Mouse (Mus musculus): Measurements from ENCODE around the gene Angptl3. TPM values are rescaled to one million over a fixed set of nuclear protein-coding genes. Genes with fewer than 3 reads are reported as not detected.
A peak's percentile ranks its signal among the peaks of the same experiment; 100 is the strongest.

Gene Angptl3
- polyA plus RNA-seq, 1 experiment from 2014 or later = 9.2 TPM

DNA sequence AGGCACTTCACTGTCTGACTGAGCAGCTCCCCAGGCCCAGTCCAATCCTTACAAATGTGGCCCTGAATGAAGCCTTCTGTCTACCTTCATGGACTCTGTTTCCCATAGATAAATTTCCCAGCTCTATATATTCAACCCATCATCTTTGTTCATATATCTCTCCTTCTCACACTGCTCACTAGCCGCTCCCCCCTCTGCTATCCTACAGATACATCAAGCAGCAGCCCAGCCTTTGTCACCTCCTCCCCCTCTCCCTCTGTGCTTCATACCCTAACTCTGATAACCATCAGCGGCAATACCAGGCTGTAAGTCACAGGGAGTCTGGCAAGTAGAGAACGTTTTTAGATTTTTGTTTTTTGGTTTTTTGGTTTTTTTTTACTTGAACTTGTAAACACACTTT is 14.1 kb downstream of the Angptl3 start:
- Histone ChIP-seq H3K9ac (ENCODE audit: low read length) (no peak overlapping the region), H3K9me3 (replicated peaks; ENCODE audit: control insufficient read depth, low read length) (no peaks in the 10 kb centered on the region), H3K4me1 (ENCODE audit: control insufficient read depth, insufficient read depth, low read length) (no peaks in the 10 kb centered on the region), H3K4me3 (replicated peaks; ENCODE audit: low read length) (no peak overlapping the region), H3K27me3 (ENCODE audit: control insufficient read depth, insufficient read depth, low read length) (no peaks in the 10 kb centered on the region), H3K36me3 (ENCODE audit: control insufficient read depth, insufficient read depth, low read length) (peaks cover 8% of the 10 kb centered on the region; the same call in 1 of the 2 replicates), H3K4me2 (ENCODE audit: low read depth, low read length) (no peak overlapping the region), H3K27ac (ENCODE audit: low read length) (no peak overlapping the region)
- 78% methylated on average over 3 of the region's 3 CpGs for WGBS
- no peak for ATAC-seq (ENCODE audit: insufficient read depth, low FRiP score)

DNA sequence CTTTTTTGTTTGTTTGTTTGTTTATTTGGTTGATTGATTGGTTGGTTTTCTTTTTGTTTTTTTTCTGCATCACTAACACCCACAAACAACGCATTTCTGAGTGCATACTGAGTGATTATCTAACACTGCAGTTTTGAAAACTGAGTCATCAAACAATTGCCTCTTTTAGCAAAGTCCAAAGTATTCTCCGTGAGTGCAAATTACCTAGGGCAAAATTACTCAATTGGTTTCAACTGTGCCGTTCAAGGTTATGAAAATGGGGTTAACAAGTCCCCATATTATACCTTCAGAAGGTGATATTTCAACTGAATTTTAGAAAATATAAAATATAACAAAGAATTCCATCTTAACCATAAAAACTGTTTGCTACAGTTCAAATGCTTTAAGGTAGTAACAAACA is 15.7 kb downstream of the Angptl3 start:
- no peak for ATAC-seq (ENCODE audit: insufficient read depth, low FRiP score)
- no peaks in the 10 kb centered on the region for H3K27me3 ChIP-seq (ENCODE audit: control insufficient read depth, insufficient read depth, low read length)
- no peak overlapping the region for H3K4me2 ChIP-seq (ENCODE audit: low read depth, low read length)
- WGBS = 75% methylated on average over 3 of the region's 3 CpGs
- no peak overlapping the region for H3K4me3 ChIP-seq (replicated peaks; ENCODE audit: low read length)
- H3K36me3 ChIP-seq (ENCODE audit: control insufficient read depth, insufficient read depth, low read length) = peaks cover 8% of the 10 kb centered on the region; the same call in 1 of the 2 replicates
- no peaks in the 10 kb centered on the region for H3K9me3 ChIP-seq (replicated peaks; ENCODE audit: control insufficient read depth, low read length)
- no peak overlapping the region for H3K27ac ChIP-seq (ENCODE audit: low read length)
- H3K9ac ChIP-seq (ENCODE audit: low read length) = no peak overlapping the region
- no peaks in the 10 kb centered on the region for H3K4me1 ChIP-seq (ENCODE audit: control insufficient read depth, insufficient read depth, low read length)

DNA sequence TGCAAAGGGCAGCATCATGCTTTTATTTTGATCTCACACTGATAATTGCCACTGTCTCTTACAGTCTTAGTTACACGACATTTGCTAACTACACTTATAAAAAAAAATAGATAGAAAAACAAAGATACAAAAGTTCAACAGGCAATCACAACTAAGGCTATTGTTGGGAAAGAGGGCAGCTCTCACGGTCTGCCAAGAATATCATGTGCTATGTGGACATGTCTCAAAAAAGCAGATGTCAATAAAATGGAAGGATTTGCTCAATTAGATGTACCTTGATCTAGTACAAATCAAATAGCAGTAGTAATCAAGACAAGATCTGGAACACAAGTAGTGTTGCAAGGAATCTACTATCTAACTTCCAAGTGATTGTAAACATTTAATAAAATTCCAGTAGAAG is 17.8 kb downstream of the Angptl3 start:
- ATAC-seq (ENCODE audit: insufficient read depth, low FRiP score) = no peak
- no peak overlapping the region for H3K9ac ChIP-seq (ENCODE audit: low read length)
- no peak overlapping the region for H3K4me3 ChIP-seq (replicated peaks; ENCODE audit: low read length)
- WGBS = 90% methylated on average over 2 of the region's 2 CpGs
- no peaks in the 10 kb centered on the region for H3K9me3 ChIP-seq (replicated peaks; ENCODE audit: control insufficient read depth, low read length)
- H3K36me3 ChIP-seq (ENCODE audit: control insufficient read depth, insufficient read depth, low read length) = no peaks in the 10 kb centered on the region
- H3K27ac ChIP-seq (ENCODE audit: low read length) = no peak overlapping the region
- H3K27me3 ChIP-seq (ENCODE audit: control insufficient read depth, insufficient read depth, low read length) = no peaks in the 10 kb centered on the region
- H3K4me1 ChIP-seq (ENCODE audit: control insufficient read depth, insufficient read depth, low read length) = no peaks in the 10 kb centered on the region
- H3K4me2 ChIP-seq (ENCODE audit: low read depth, low read length) = no peak overlapping the region

DNA sequence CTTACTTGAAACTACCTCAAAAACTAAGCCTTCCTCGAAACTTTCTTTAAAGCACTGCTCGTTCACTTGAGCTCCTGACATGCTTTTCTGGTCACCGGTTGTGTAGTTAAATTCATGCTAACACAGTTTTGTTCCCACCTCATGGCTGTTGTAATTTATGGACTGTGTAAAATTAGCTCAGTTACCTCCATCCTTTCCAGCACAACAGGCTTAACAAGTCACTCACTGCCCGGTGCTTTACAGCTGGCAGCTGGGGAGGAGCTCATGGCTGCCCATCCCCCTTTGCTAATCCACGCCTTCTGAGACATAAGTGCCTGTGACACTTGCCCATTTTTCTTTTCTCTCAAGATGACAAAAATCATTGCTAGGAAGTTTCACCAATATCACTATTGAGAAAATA is 33.8 kb downstream of the Angptl3 start:
- peaks cover 5% of the 10 kb centered on the region for H3K36me3 ChIP-seq (ENCODE audit: control insufficient read depth, insufficient read depth, low read length)
- peak overlapping the region; percentile 34; the same call in 1 of the 2 replicates for H3K27ac ChIP-seq (ENCODE audit: low read length)
- H3K4me1 ChIP-seq (ENCODE audit: control insufficient read depth, insufficient read depth, low read length) = no peaks in the 10 kb centered on the region
- H3K4me2 ChIP-seq (ENCODE audit: low read depth, low read length) = no peak overlapping the region
- no peak overlapping the region for H3K4me3 ChIP-seq (replicated peaks; ENCODE audit: low read length)
- no peaks in the 10 kb centered on the region for H3K9me3 ChIP-seq (replicated peaks; ENCODE audit: control insufficient read depth, low read length)
- no peak overlapping the region for H3K9ac ChIP-seq (ENCODE audit: low read length)
- peak; percentile 69; the same call in 1 of the 2 replicates for ATAC-seq (ENCODE audit: insufficient read depth, low FRiP score)
- whole genome bisulfite sequencing = 48% methylated on average over 5 of the region's 5 CpGs
- no peaks in the 10 kb centered on the region for H3K27me3 ChIP-seq (ENCODE audit: control insufficient read depth, insufficient read depth, low read length)

DNA sequence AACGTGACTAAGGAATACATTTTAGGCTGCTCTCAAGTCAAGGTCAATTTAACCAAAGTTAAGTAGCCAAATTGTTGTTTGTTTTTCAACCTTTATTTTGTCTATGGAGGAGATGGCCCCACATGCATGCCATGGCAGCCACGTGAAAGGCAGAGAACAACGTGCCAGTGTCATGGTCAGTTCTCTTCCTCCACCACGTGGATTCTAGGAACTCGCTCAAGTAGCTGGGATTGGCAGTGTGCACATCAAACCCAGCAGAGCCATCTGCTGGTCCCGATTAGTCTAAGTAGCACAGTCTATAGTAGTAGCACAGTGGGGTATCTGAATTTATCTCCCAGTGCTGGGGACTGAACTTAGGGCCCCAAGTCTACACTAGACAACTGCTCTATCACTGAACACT is 38.1 kb downstream of the Angptl3 start:
- no peaks in the 10 kb centered on the region for H3K9me3 ChIP-seq (replicated peaks; ENCODE audit: control insufficient read depth, low read length)
- 88% methylated on average over 6 of the region's 6 CpGs for WGBS

DNA sequence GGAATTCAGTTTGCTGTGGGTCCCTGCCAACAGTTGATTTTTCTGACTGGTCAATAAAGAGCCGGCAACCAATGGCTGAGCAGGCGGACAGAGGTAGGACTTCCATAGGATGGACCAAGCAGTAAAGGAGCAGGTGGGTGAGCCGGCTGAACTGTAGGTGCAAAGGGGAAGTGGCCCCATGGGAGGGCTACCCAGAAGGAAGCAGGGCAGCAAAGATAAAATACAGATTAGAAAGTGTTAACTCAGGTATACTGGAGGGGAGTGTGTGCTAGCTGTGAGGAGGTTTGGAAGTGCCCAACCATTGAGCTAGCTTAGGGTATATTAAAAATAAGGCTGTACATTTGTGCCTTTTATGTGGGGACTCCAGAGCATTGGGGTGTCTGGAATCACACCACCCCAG is 47.3 kb downstream of the Angptl3 start:
- no peaks in the 10 kb centered on the region for H3K4me1 ChIP-seq (ENCODE audit: control insufficient read depth, insufficient read depth, low read length)
- no peak overlapping the region for H3K27ac ChIP-seq (ENCODE audit: low read length)
- peaks cover 6% of the 10 kb centered on the region for H3K36me3 ChIP-seq (ENCODE audit: control insufficient read depth, insufficient read depth, low read length)
- no peak for ATAC-seq (ENCODE audit: insufficient read depth, low FRiP score)
- no peaks in the 10 kb centered on the region for H3K9me3 ChIP-seq (replicated peaks; ENCODE audit: control insufficient read depth, low read length)
- H3K4me3 ChIP-seq (replicated peaks; ENCODE audit: low read length) = no peak overlapping the region
- H3K4me2 ChIP-seq (ENCODE audit: low read depth, low read length) = no peak overlapping the region
- H3K9ac ChIP-seq (ENCODE audit: low read length) = no peak overlapping the region
- H3K27me3 ChIP-seq (ENCODE audit: control insufficient read depth, insufficient read depth, low read length) = no peaks in the 10 kb centered on the region
- WGBS = 88% methylated on average over 3 of the region's 3 CpGs

More for the DNA sequence above, 38.1 kb downstream of the Angptl3 start:
- no peak for ATAC-seq (ENCODE audit: insufficient read depth, low FRiP score)
- H3K27me3 ChIP-seq (ENCODE audit: control insufficient read depth, insufficient read depth, low read length) = no peaks in the 10 kb centered on the region
- no peaks in the 10 kb centered on the region for H3K4me1 ChIP-seq (ENCODE audit: control insufficient read depth, insufficient read depth, low read length)
- no peak overlapping the region for H3K9ac ChIP-seq (ENCODE audit: low read length)
- peaks cover 10% of the 10 kb centered on the region for H3K36me3 ChIP-seq (ENCODE audit: control insufficient read depth, insufficient read depth, low read length)
- H3K4me2 ChIP-seq (ENCODE audit: low read depth, low read length) = no peak overlapping the region
- H3K4me3 ChIP-seq (replicated peaks; ENCODE audit: low read length) = no peak overlapping the region
- H3K27ac ChIP-seq (ENCODE audit: low read length) = no peak overlapping the region

DNA sequence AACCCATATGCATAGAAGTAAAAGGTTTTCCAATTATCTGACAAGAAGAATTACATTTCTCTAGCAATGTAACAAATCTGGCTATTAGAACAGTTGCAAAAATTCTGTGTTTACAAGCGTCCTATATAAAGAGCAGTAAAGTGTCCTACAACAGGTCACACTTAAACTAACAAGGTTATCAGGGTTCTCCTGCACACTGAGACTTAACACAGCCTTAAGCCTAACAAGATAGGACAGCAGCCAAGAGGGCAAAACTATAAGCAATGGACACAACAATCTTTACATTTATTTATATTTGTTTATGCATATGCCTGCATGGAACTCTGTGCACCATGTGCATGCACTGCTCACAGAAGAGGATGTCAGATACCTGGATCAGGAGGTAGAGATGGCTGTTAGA is 50.4 kb downstream of the Angptl3 start:
- WGBS = 82% methylated on average over 1 of the region's 1 CpGs
- no peak for ATAC-seq (ENCODE audit: insufficient read depth, low FRiP score)
- Histone ChIP-seq H3K27me3 (ENCODE audit: control insufficient read depth, insufficient read depth, low read length) (no peaks in the 10 kb centered on the region), H3K27ac (ENCODE audit: low read length) (no peak overlapping the region), H3K9ac (ENCODE audit: low read length) (no peak overlapping the region), H3K9me3 (replicated peaks; ENCODE audit: control insufficient read depth, low read length) (no peaks in the 10 kb centered on the region), H3K4me1 (ENCODE audit: control insufficient read depth, insufficient read depth, low read length) (no peaks in the 10 kb centered on the region), H3K4me2 (ENCODE audit: low read depth, low read length) (no peak overlapping the region), H3K36me3 (ENCODE audit: control insufficient read depth, insufficient read depth, low read length) (peaks cover 6% of the 10 kb centered on the region), H3K4me3 (replicated peaks; ENCODE audit: low read length) (no peak overlapping the region)

DNA sequence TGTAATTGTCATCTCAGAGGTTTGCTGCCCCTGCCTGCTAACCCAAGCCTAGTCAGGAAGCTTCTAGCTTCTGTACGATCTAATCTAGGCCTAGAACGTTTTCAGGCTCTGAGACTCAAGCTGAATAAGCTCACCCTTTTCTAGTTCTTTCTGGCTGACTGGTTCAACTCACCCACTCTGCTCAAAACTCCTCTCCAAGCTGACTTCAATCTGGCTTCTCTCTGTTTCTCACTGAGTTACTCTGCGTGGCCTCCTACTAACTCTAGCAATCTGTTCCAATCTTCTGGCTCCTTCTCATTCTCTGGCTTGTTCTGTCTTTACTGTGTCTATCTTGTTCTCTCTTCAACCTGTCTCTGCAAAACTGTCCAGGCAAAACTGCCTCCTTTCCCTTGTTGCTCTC is 53.1 kb downstream of the Angptl3 start:
- no peaks in the 10 kb centered on the region for H3K27me3 ChIP-seq (ENCODE audit: control insufficient read depth, insufficient read depth, low read length)
- no peaks in the 10 kb centered on the region for H3K9me3 ChIP-seq (replicated peaks; ENCODE audit: control insufficient read depth, low read length)
- H3K9ac ChIP-seq (ENCODE audit: low read length) = no peak overlapping the region
- no peak for ATAC-seq (ENCODE audit: insufficient read depth, low FRiP score)
- no peak overlapping the region for H3K27ac ChIP-seq (ENCODE audit: low read length)
- no peak overlapping the region for H3K4me2 ChIP-seq (ENCODE audit: low read depth, low read length)
- 85% methylated on average over 3 of the region's 3 CpGs for WGBS
- H3K36me3 ChIP-seq (ENCODE audit: control insufficient read depth, insufficient read depth, low read length) = peaks cover 3% of the 10 kb centered on the region
- H3K4me1 ChIP-seq (ENCODE audit: control insufficient read depth, insufficient read depth, low read length) = no peaks in the 10 kb centered on the region
- no peak overlapping the region for H3K4me3 ChIP-seq (replicated peaks; ENCODE audit: low read length)

DNA sequence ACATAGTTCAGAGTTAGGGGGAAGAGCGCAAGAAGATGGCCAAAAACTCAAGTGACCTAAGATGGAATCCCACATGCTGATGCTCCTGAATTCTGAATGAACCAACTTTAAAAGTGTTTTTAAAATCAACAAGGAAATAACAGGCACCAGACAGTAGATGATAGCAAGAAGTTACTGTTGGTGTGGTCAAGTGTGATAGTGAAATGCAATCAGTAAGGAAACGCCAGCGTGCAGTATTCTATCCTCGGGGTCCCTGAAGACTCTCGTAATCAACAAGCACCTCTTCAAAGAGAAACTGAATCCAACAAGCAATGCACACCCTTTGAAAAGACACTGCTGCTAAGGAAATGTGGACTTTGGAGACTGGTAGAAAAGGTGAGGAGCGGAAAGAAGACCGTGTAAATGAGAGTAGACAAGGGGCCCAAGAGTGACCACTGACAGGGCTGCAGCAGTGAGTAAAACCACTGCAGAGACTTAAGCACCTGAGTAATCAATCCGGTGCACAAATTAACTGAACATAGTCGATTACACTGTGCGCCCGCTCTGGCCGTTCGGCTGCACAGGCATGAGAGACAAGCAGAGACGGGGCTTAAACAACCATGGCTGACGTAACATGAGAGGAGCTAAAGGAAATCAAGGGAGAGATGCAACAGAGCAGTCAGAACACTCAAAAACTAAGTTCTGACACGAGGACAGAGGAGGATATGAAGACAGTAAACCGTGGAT is 57.2 kb downstream of the Angptl3 start:
- WGBS = 91% methylated on average over 17 of the region's 17 CpGs
- no peaks in the 10 kb centered on the region; the same call in 1 of the 2 replicates for H3K4me1 ChIP-seq (ENCODE audit: control insufficient read depth, insufficient read depth, low read length)
- no peak overlapping the region for H3K27ac ChIP-seq (ENCODE audit: low read length)
- H3K9me3 ChIP-seq (replicated peaks; ENCODE audit: control insufficient read depth, low read length) = no peaks in the 10 kb centered on the region
- H3K4me2 ChIP-seq (ENCODE audit: low read depth, low read length) = no peak overlapping the region
- H3K9ac ChIP-seq (ENCODE audit: low read length) = no peak overlapping the region
- H3K27me3 ChIP-seq (ENCODE audit: control insufficient read depth, insufficient read depth, low read length) = no peaks in the 10 kb centered on the region
- ATAC-seq (ENCODE audit: insufficient read depth, low FRiP score) = no peak
- H3K36me3 ChIP-seq (ENCODE audit: control insufficient read depth, insufficient read depth, low read length) = no peaks in the 10 kb centered on the region
- H3K4me3 ChIP-seq (replicated peaks; ENCODE audit: low read length) = no peak overlapping the region
